Mouse (Mus musculus) C2C12 (cell line): ENCODE results near the gene Ip6k3. TPM values are rescaled to one million over a fixed set of nuclear protein-coding genes. Genes with fewer than 3 reads are reported as not detected.
A peak's percentile ranks its signal among the peaks of the same experiment; 100 is the strongest.

ENCODE experiments used
- H3K27me3 ChIP-seq: one replicate; pipeline ENCODE4 v1.6.1; 2011; ENCODE audit not compliant: control insufficient read depth, insufficient read depth, insufficient read length
- H3K36me3 ChIP-seq: one replicate; pipeline ENCODE4 v1.6.1; 2011; ENCODE audit not compliant: control insufficient read depth, insufficient read depth
- H3K4me3 ChIP-seq: one replicate; pipeline ENCODE4 v1.5.1; 2011; ENCODE audit warnings: mild to moderate bottlenecking, control low read depth; ENCODE audit not compliant: poor library complexity, insufficient read depth, severe bottlenecking
- H3K79me2 ChIP-seq: one replicate; pipeline ENCODE4 v1.6.1; 2011; ENCODE audit not compliant: control insufficient read depth, insufficient read depth
- H3K79me3 ChIP-seq: one replicate; pipeline ENCODE4 v1.6.1; 2011; ENCODE audit warnings: low read depth, control low read depth
- H3ac ChIP-seq: one replicate; pipeline ENCODE3; 2011; ENCODE audit warnings: low read depth; ENCODE audit not compliant: control insufficient read depth, insufficient read length
- CEBPB ChIP-seq: IDR thresholded peaks from one replicate; pipeline ENCODE4 v1.6.1; 2011; ENCODE audit warnings: low read depth, mild to moderate bottlenecking, control low read depth, moderate library complexity
- CTCF ChIP-seq: IDR thresholded peaks from one replicate; pipeline ENCODE4 v1.5.1; 2011; ENCODE audit not compliant: control insufficient read depth, insufficient read depth, insufficient read length
- FOSL1 ChIP-seq: IDR thresholded peaks from one replicate; pipeline ENCODE4 v1.8.0; 2011; ENCODE audit warnings: mild to moderate bottlenecking, low read length; ENCODE audit not compliant: poor library complexity, insufficient read depth, severe bottlenecking
- MAX ChIP-seq: IDR thresholded peaks from one replicate; pipeline ENCODE4 v1.6.1; 2011; ENCODE audit warnings: mild to moderate bottlenecking, control low read depth
- MYOD1 ChIP-seq: IDR thresholded peaks from one replicate; pipeline ENCODE4 v1.6.1; 2011; ENCODE audit warnings: low read depth; ENCODE audit not compliant: control insufficient read depth, insufficient read length
- MYOG ChIP-seq: IDR thresholded peaks from one replicate; pipeline ENCODE4 v1.6.1; 2011; ENCODE audit not compliant: control insufficient read depth, insufficient read length; ENCODE audit errors: extremely low read depth
- USF1 ChIP-seq: IDR thresholded peaks from one replicate; pipeline ENCODE4 v1.6.1; 2011; ENCODE audit warnings: low read depth, mild to moderate bottlenecking, control low read depth, moderate library complexity
- polyA plus RNA-seq: library from polyadenylated mRNA; unstranded; fragments of >200 nt; fragmentation: generic; extraction: Trizol; gene quantifications from one replicate; pipeline ENCODE4 v1.2.1, GENCODE M21; 2012; ENCODE audit warnings: missing spikeins

The Ip6k3 gene
- polyA plus RNA-seq, 1 experiment = 0.08 TPM

DNA sequence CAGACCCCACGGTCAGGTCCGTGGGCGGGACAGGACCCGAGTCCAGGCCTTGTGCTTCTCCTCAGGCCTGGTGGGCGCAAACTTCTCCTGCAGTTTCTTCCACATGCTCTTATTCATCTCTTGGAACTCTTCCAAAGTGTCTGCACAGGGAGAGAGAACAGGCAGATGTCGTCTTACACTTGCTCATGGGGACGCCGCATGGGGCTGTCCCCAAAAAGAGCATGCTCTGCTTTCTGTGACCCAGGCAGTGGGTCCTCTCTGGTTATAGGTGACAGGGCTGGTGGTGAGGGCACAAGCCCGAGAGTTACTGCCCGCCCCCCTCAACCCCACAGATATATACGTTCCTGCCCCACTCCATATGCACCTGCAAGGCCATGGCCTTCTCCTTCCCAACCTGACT is 44.9 kb downstream of the Ip6k3 start:
- TF ChIP-seq MAX = no peak
- TF ChIP-seq USF1 = no peak
- no peak for TF ChIP-seq CTCF
- no peak for TF ChIP-seq FOSL1
- TF ChIP-seq MYOG = no peak
- no peak for TF ChIP-seq MYOD1
- no peak for TF ChIP-seq CEBPB
- no peaks in the 10 kb centered on the region for H3K27me3 ChIP-seq
- peaks cover 26% of the 10 kb centered on the region for H3K79me2 ChIP-seq
- H3ac ChIP-seq = no peak overlapping the region
- H3K4me3 ChIP-seq = no peak overlapping the region
- peaks cover 66% of the 10 kb centered on the region for H3K36me3 ChIP-seq
- H3K79me3 ChIP-seq = peaks cover 8% of the 10 kb centered on the region

DNA sequence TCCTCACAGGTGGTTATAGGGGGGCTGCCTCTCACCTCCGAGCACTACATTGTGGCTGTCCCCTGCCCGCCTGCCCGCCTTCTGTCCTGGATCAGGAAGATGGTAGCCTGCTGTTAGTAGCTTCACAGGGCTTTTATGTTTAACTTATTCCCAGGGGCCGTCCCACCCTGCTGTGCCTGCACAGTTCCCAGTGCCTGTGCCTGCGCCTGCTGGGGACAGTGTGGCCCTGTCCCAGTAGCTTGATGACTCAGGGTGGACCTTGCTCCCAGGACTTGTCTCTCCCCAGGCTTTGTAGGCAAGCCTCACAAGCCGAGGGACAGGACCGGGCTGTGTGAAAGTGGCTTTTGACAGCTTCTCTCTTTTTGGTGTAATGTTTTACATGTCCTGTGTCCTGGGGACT is 45.8 kb downstream of the Ip6k3 start:
- H3K79me3 ChIP-seq = peaks cover 5% of the 10 kb centered on the region
- TF ChIP-seq USF1 = no peak
- peaks cover 66% of the 10 kb centered on the region for H3K36me3 ChIP-seq
- H3ac ChIP-seq = no peak overlapping the region
- H3K79me2 ChIP-seq = peaks cover 17% of the 10 kb centered on the region
- no peak overlapping the region for H3K4me3 ChIP-seq
- H3K27me3 ChIP-seq = no peaks in the 10 kb centered on the region

DNA sequence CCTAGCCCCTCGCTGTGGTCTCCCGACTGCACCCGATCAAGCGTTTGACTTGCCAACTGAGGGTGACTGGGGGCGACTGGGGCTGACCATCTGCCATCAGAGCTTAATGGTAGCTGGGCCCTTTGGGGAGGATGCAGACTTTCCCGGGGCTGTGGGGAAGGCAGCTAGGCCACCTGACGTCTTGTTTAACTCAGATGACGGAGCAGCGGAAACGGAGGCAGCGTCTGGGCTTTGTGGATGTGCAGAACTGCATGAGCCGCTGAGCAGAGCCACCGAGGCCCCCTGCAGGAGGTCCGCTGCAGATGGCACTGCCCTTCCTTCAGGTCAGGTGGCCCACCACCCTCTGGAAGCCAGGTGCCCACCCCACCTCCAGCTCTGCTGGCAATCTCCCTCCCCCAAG is 46.3 kb downstream of the Ip6k3 start:
- peaks cover 12% of the 10 kb centered on the region for H3K79me2 ChIP-seq
- H3K36me3 ChIP-seq = peaks cover 69% of the 10 kb centered on the region

GRCm38 (mm10) chr17:27120561-27121024 is 47.0 kb downstream of the Ip6k3 start:
- H3ac ChIP-seq = no peak overlapping the region
- no peaks in the 10 kb centered on the region for H3K79me3 ChIP-seq
- H3K27me3 ChIP-seq = no peaks in the 10 kb centered on the region
- peaks cover 67% of the 10 kb centered on the region for H3K36me3 ChIP-seq
- no peak overlapping the region for H3K4me3 ChIP-seq
- peaks cover 5% of the 10 kb centered on the region for H3K79me2 ChIP-seq
- peak; percentile 44 for TF ChIP-seq CTCF
- TF ChIP-seq MYOD1 = no peak
- no peak for TF ChIP-seq CEBPB

More for the DNA sequence above, 46.3 kb downstream of the Ip6k3 start:
- Histone ChIP-seq H3K79me3 (peaks cover 2% of the 10 kb centered on the region), H3K27me3 (no peaks in the 10 kb centered on the region), H3K4me3 (no peak overlapping the region), H3ac (no peak overlapping the region)
- TF ChIP-seq MYOG (no peak), CEBPB (no peak), FOSL1 (no peak), USF1 (no peak), MYOD1 (no peak), MAX (no peak)

GRCm38 (mm10) chr17:27119954-27120353 is 47.6 kb downstream of the Ip6k3 start:
- Histone ChIP-seq H3ac (no peak overlapping the region), H3K79me2 (no peaks in the 10 kb centered on the region), H3K4me3 (no peak overlapping the region), H3K27me3 (no peaks in the 10 kb centered on the region), H3K79me3 (no peaks in the 10 kb centered on the region), H3K36me3 (peaks cover 61% of the 10 kb centered on the region)
- TF ChIP-seq MYOD1 = no peak
- no peak for TF ChIP-seq USF1
- TF ChIP-seq MAX = no peak

DNA sequence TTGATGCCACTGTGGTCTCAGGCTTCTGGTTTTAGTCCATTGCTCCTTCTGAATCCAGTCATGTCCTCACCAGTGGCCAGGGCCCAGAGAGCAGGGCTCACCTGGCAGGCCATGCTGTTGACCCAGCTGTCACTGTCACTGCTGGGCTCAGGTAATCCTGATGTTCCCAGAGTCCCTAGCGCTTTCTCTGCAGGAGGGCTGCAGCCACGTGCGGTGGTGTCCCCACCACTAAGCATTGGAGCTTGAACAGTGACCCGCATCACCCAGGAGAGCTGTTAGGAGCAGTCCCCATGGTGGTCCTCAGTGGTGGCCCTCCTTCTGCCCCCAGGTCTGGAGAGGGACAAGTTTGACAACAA is 48.1 kb downstream of the Ip6k3 start:
- no peaks in the 10 kb centered on the region for H3K79me2 ChIP-seq
- no peak for TF ChIP-seq MYOD1
- TF ChIP-seq USF1 = no peak
- no peak for TF ChIP-seq CTCF
- TF ChIP-seq FOSL1 = no peak
- no peak for TF ChIP-seq MYOG
- TF ChIP-seq CEBPB = no peak
- TF ChIP-seq MAX = no peak
- H3K4me3 ChIP-seq = no peak overlapping the region
- no peak overlapping the region for H3ac ChIP-seq
- peaks cover 60% of the 10 kb centered on the region for H3K36me3 ChIP-seq
- H3K79me3 ChIP-seq = no peaks in the 10 kb centered on the region
- H3K27me3 ChIP-seq = no peaks in the 10 kb centered on the region
